Mouse (Mus musculus): ENCODE results near the gene Fam180a. TPM values are rescaled to one million over a fixed set of nuclear protein-coding genes. Genes with fewer than 3 reads are reported as not detected.

Gene Fam180a
- polyA plus RNA-seq, 1 experiment from 2014 or later = 4.4 TPM

- WGBS = 25% methylated on average over 3 of the region's 3 CpGs
- no peak for DNase-seq (ENCODE audit: low spot score)
- no peak overlapping the region for H3K9ac ChIP-seq (replicated peaks; ENCODE audit: low read depth)
- no peak overlapping the region for H3K4me2 ChIP-seq (replicated peaks; ENCODE audit: low read depth, low read length)
- no peak for ATAC-seq
- no peak for TF ChIP-seq EP300 (IDR thresholded peaks at IDR 0.05)
- H3K9me3 ChIP-seq (ENCODE audit: low read length) = no peaks in the 10 kb centered on the region
- H3K4me3 ChIP-seq (ENCODE audit: low read depth, low read length) = no peak overlapping the region
- H3K4me1 ChIP-seq (ENCODE audit: insufficient read depth, low read depth, low read length) = no peaks in the 10 kb centered on the region
- H3K27me3 ChIP-seq (replicated peaks; ENCODE audit: insufficient read depth, low read length) = no peaks in the 10 kb centered on the region
- H3K27ac ChIP-seq (ENCODE audit: low read length) = no peak overlapping the region
- H3K36me3 ChIP-seq (ENCODE audit: insufficient read depth, low read length) = no peaks in the 10 kb centered on the region
Observed at GRCm38 (mm10) chr6:35338640-35339039, 12.7 kb upstream of the Fam180a start.

GRCm38 (mm10) chr6:35337836-35338235 is 11.9 kb upstream of the Fam180a start:
- Histone ChIP-seq H3K4me1 (ENCODE audit: insufficient read depth, low read depth, low read length) (no peaks in the 10 kb centered on the region), H3K9ac (replicated peaks; ENCODE audit: low read depth) (no peak overlapping the region), H3K4me3 (ENCODE audit: low read depth, low read length) (no peak overlapping the region), H3K36me3 (ENCODE audit: insufficient read depth, low read length) (no peaks in the 10 kb centered on the region), H3K27me3 (replicated peaks; ENCODE audit: insufficient read depth, low read length) (no peaks in the 10 kb centered on the region), H3K9me3 (ENCODE audit: low read length) (no peaks in the 10 kb centered on the region), H3K27ac (ENCODE audit: low read length) (no peak overlapping the region), H3K4me2 (replicated peaks; ENCODE audit: low read depth, low read length) (no peak overlapping the region)
- no peak for ATAC-seq
- no peak for DNase-seq (ENCODE audit: low spot score)
- WGBS = 52% methylated on average over 8 of the region's 8 CpGs
- TF ChIP-seq CTCF (IDR thresholded peaks at IDR 0.05) = no peak
- TF ChIP-seq EP300 (IDR thresholded peaks at IDR 0.05) = no peak

GRCm38 (mm10) chr6:35335452-35335851 is 9.5 kb upstream of the Fam180a start:
- no peak overlapping the region for H3K4me2 ChIP-seq (replicated peaks; ENCODE audit: low read depth, low read length)
- no peak for DNase-seq (ENCODE audit: low spot score)
- 37% methylated on average over 5 of the region's 5 CpGs for WGBS
- H3K36me3 ChIP-seq (ENCODE audit: insufficient read depth, low read length) = no peaks in the 10 kb centered on the region
- no peak overlapping the region for H3K27ac ChIP-seq (ENCODE audit: low read length)
- H3K4me3 ChIP-seq (ENCODE audit: low read depth, low read length) = no peak overlapping the region
- no peak for ATAC-seq
- H3K9ac ChIP-seq (replicated peaks; ENCODE audit: low read depth) = no peak overlapping the region
- no peaks in the 10 kb centered on the region for H3K4me1 ChIP-seq (ENCODE audit: insufficient read depth, low read depth, low read length)
- H3K27me3 ChIP-seq (replicated peaks; ENCODE audit: insufficient read depth, low read length) = no peaks in the 10 kb centered on the region
- no peak for TF ChIP-seq EP300 (IDR thresholded peaks at IDR 0.05)
- no peaks in the 10 kb centered on the region for H3K9me3 ChIP-seq (ENCODE audit: low read length)

- WGBS = 72% methylated on average over 4 of the region's 4 CpGs
- TF ChIP-seq EP300 (IDR thresholded peaks at IDR 0.05) = no peak
- TF ChIP-seq CTCF (IDR thresholded peaks at IDR 0.05) = no peak
Observed at GRCm38 (mm10) chr6:35334278-35334677, 8.3 kb upstream of the Fam180a start.

GRCm38 (mm10) chr6:35333632-35334031 is 7.7 kb upstream of the Fam180a start:
- TF ChIP-seq EP300 (IDR thresholded peaks at IDR 0.05) (no peak), CTCF (IDR thresholded peaks at IDR 0.05) (no peak)
- no peak overlapping the region for H3K27ac ChIP-seq (ENCODE audit: low read length)
- no peak overlapping the region for H3K4me2 ChIP-seq (replicated peaks; ENCODE audit: low read depth, low read length)
- WGBS = 30% methylated on average over 3 of the region's 3 CpGs
- no peak for DNase-seq (ENCODE audit: low spot score)
- H3K27me3 ChIP-seq (replicated peaks; ENCODE audit: insufficient read depth, low read length) = no peaks in the 10 kb centered on the region
- no peaks in the 10 kb centered on the region for H3K9me3 ChIP-seq (ENCODE audit: low read length)
- no peak overlapping the region for H3K9ac ChIP-seq (replicated peaks; ENCODE audit: low read depth)
- no peaks in the 10 kb centered on the region for H3K4me1 ChIP-seq (ENCODE audit: insufficient read depth, low read depth, low read length)
- H3K4me3 ChIP-seq (ENCODE audit: low read depth, low read length) = no peak overlapping the region
- no peak for ATAC-seq
- no peaks in the 10 kb centered on the region for H3K36me3 ChIP-seq (ENCODE audit: insufficient read depth, low read length)

More at GRCm38 (mm10) chr6:35334278-35334677, 8.3 kb upstream of the Fam180a start:
- H3K27me3 ChIP-seq (replicated peaks; ENCODE audit: insufficient read depth, low read length) = no peaks in the 10 kb centered on the region
- no peak overlapping the region for H3K9ac ChIP-seq (replicated peaks; ENCODE audit: low read depth)
- no peak overlapping the region for H3K4me2 ChIP-seq (replicated peaks; ENCODE audit: low read depth, low read length)
- no peak for DNase-seq (ENCODE audit: low spot score)
- no peak overlapping the region for H3K4me3 ChIP-seq (ENCODE audit: low read depth, low read length)
- no peaks in the 10 kb centered on the region for H3K4me1 ChIP-seq (ENCODE audit: insufficient read depth, low read depth, low read length)
- H3K27ac ChIP-seq (ENCODE audit: low read length) = no peak overlapping the region
- ATAC-seq = no peak
- H3K36me3 ChIP-seq (ENCODE audit: insufficient read depth, low read length) = no peaks in the 10 kb centered on the region
- H3K9me3 ChIP-seq (ENCODE audit: low read length) = no peaks in the 10 kb centered on the region

GRCm38 (mm10) chr6:35330834-35331233 is 4.9 kb upstream of the Fam180a start:
- Histone ChIP-seq H3K4me3 (ENCODE audit: low read depth, low read length) (no peak overlapping the region), H3K9me3 (ENCODE audit: low read length) (no peaks in the 10 kb centered on the region), H3K4me2 (replicated peaks; ENCODE audit: low read depth, low read length) (no peak overlapping the region), H3K27ac (ENCODE audit: low read length) (no peak overlapping the region), H3K36me3 (ENCODE audit: insufficient read depth, low read length) (no peaks in the 10 kb centered on the region), H3K4me1 (ENCODE audit: insufficient read depth, low read depth, low read length) (no peaks in the 10 kb centered on the region), H3K27me3 (replicated peaks; ENCODE audit: insufficient read depth, low read length) (no peaks in the 10 kb centered on the region), H3K9ac (replicated peaks; ENCODE audit: low read depth) (no peak overlapping the region)
- WGBS = 40% methylated on average over 6 of the region's 6 CpGs
- TF ChIP-seq EP300 (IDR thresholded peaks at IDR 0.05) (no peak), CTCF (IDR thresholded peaks at IDR 0.05) (no peak)
- ATAC-seq (no peak), DNase-seq (ENCODE audit: low spot score) (no peak)

GRCm38 (mm10) chr6:35329956-35330355 is 4.0 kb upstream of the Fam180a start:
- 95% methylated on average over 12 of the region's 12 CpGs for WGBS

More at GRCm38 (mm10) chr6:35329956-35330355, 4.0 kb upstream of the Fam180a start:
- ATAC-seq = no peak; the same call in 1 of the 2 replicates
- Histone ChIP-seq H3K36me3 (ENCODE audit: insufficient read depth, low read length) (no peaks in the 10 kb centered on the region), H3K9me3 (ENCODE audit: low read length) (no peaks in the 10 kb centered on the region), H3K27ac (ENCODE audit: low read length) (no peak overlapping the region), H3K9ac (replicated peaks; ENCODE audit: low read depth) (no peak overlapping the region), H3K4me2 (replicated peaks; ENCODE audit: low read depth, low read length) (no peak overlapping the region), H3K4me1 (ENCODE audit: insufficient read depth, low read depth, low read length) (no peaks in the 10 kb centered on the region), H3K4me3 (ENCODE audit: low read depth, low read length) (no peak overlapping the region), H3K27me3 (replicated peaks; ENCODE audit: insufficient read depth, low read length) (no peaks in the 10 kb centered on the region)
- TF ChIP-seq CTCF (IDR thresholded peaks at IDR 0.05) (no peak), EP300 (IDR thresholded peaks at IDR 0.05) (no peak)
- no peak for DNase-seq (ENCODE audit: low spot score)
